Mouse (Mus musculus): ENCODE results near the gene Hist1h3f. TPM values are rescaled to one million over a fixed set of nuclear protein-coding genes. Genes with fewer than 3 reads are reported as not detected.
"Not testable (repeated sequence)": the region's sequence is repeated elsewhere in the genome, so short reads cannot be mapped to it uniquely, and the experiment has no call there.

The Hist1h3f gene
- total RNA-seq, 1 experiment from 2014 or later: 24.1 TPM

DNA sequence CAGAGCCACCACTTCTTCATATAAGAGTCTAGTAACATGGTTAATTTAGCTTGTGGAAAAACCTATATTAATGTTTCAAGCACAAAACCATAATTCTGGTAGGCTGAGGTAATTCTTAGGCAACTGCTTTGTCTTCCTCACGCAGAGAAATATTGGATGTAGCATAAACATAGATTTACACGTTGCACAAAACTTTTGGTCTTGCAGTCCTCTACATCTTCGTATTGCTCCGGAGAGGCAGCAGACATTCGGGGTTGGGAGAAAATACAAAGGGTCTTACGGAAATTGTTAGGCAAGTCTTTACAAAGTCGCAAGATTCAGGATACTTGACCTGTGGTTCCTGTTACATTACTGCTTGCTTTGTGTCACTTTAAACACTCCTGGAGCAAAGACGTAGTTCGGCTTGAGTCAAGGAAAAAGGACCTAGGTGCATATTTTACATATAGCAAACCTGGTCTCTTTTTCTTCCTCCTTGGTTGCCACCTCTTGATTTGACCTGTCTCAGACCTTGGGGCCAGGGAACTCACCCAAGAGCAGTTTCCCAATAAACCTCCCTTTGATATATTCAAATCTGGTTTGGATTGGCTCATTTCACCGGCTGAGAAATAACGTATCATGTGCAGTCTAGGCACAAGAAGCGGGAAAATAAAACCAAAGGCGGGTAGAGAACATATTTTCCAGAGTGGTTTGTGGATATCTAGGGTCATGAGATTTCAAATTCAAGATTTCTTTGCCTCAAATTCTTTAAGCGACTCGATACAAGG, 9.3 kb upstream of the Hist1h3f start:
- no peak for ATAC-seq (ENCODE audit: extremely low read depth, insufficient number of reproducible peaks, low FRiP score, poor library complexity, severe bottlenecking)

GRCm38 (mm10) chr13:23535137-23536075, 8.4 kb upstream of the Hist1h3f start, which contains the start of gene Hist1h3g:
TSS of gene Hist1h3g (plus strand) at chr13:23535422.
- peak; percentile 75 for ATAC-seq (ENCODE audit: extremely low read depth, insufficient number of reproducible peaks, low FRiP score, poor library complexity, severe bottlenecking)

DNA sequence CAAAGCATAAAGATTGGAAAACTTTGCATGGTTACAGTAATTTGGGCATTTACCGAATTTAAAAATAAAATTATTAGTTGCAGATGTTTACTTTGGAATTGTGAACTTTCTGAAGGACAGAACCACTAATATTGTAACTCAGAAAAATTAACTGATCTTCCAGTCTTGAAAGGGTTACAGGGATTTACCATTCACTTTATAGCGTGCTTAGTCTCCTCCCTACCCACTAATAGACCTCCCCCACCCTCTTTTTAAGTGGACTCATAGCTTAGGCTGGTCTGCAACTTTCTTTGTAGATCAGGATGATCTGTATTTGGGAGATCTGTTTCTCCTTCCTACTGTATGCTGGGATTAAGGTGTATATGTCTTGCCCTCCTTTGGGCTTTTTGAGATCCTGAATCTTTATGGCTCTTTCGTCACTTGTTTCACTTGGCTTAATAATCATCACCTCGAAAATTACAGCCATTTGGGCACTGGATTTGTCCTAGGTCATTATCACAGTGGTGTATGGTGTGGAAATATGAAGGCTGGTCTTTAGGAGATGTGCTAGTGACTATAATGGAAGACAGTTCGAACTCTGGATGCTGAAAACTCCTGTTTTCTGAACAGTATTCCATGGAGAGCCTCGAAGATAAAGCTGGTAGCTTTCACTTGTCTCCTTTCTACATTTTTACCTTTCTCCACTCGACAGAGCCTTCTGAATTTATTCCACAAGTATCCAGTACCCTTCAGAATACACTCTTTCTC, 7.6 kb upstream of the Hist1h3f start:
- ATAC-seq (ENCODE audit: extremely low read depth, insufficient number of reproducible peaks, low FRiP score, poor library complexity, severe bottlenecking): no peak

DNA sequence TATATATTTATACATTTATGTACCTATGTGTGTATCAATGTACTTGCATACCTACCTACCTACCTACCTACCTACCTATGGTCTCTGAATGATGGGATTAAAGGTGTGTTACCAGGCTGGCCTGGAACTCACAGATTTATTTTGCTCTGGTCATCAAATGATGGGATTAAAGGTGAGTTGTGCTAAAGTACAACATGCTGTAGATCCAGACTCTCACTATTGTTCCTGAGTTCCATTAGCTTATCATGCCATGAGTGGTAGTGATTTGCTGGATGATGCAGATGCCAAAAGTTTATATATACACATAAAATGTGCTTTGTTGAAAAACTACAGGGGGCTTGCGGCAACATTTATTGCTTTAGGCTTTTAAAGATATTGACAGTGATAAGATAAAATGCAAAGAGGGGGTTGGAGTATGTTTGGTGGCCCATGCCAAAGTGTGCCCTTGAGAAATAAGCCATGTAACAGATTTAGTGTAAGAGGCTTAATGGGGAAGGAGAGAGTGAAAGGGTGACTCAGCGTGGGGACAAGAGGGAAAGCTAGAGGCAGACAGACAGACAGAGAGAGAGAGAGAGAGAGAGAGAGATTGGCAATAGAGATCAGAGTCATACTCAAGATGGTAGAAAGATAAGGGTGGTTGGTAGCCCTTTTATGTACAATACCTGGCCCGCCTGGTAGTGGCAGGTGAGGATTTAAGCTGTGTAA, 6.7 kb upstream of the Hist1h3f start:
- no peak for ATAC-seq (ENCODE audit: extremely low read depth, insufficient number of reproducible peaks, low FRiP score, poor library complexity, severe bottlenecking)

DNA sequence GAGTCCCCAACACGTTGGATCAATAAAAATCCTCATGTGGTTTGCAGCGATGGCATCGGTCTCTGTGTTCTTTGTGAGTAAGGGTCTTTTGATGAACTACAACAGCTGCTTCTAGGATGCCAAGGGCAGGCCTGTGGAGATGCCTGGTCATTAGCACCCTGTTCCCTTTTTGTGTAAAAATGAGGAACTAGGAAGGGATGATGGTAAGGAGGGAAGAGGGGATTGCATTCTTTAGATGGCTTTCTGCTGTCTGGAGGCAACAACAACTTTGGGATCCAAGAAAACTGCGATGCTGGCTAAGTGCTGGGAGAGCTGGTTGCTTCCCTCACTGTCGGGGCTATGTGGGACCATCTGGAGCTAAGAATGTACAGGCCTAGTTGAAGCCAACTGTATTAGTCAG, 5.6 kb upstream of the Hist1h3f start:
- ATAC-seq (ENCODE audit: extremely low read depth, insufficient number of reproducible peaks, low FRiP score, poor library complexity, severe bottlenecking): no peak

GRCm38 (mm10) chr13:23539821-23540220, 4.0 kb upstream of the Hist1h3f start:
- ATAC-seq (ENCODE audit: extremely low read depth, insufficient number of reproducible peaks, low FRiP score, poor library complexity, severe bottlenecking): not testable (repeated sequence)

GRCm38 (mm10) chr13:23541497-23541896, 2.4 kb upstream of the Hist1h3f start:
- no peak for ATAC-seq (ENCODE audit: extremely low read depth, insufficient number of reproducible peaks, low FRiP score, poor library complexity, severe bottlenecking)

- not testable (repeated sequence) for ATAC-seq (ENCODE audit: extremely low read depth, insufficient number of reproducible peaks, low FRiP score, poor library complexity, severe bottlenecking)
These were observed 1.4 kb upstream of the Hist1h3f start for GRCm38 (mm10) chr13:23542225-23542980.

GRCm38 (mm10) chr13:23542999-23543607, 749 bp upstream of the Hist1h3f start, which contains the start of gene Hist1h2bh:
TSS of gene Hist1h2bh (minus strand) at chr13:23543392.
- peak; percentile 88 for ATAC-seq (ENCODE audit: extremely low read depth, insufficient number of reproducible peaks, low FRiP score, poor library complexity, severe bottlenecking)

DNA sequence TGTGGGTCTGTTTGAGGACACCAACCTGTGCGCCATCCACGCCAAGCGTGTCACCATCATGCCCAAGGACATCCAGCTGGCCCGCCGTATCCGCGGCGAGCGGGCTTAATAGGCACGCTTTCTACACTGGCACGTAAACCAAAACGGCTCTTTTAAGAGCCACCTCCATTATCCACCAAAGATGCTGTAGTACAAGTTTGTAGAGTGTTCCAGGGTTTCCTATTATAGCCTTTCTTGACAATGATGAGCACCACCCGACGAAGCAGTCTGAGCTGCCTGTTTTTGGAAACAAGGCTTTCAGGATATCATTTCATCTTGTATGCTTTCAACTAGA, 902 bp downstream of the Hist1h3f start:
- not testable (repeated sequence) for ATAC-seq (ENCODE audit: extremely low read depth, insufficient number of reproducible peaks, low FRiP score, poor library complexity, severe bottlenecking)

DNA sequence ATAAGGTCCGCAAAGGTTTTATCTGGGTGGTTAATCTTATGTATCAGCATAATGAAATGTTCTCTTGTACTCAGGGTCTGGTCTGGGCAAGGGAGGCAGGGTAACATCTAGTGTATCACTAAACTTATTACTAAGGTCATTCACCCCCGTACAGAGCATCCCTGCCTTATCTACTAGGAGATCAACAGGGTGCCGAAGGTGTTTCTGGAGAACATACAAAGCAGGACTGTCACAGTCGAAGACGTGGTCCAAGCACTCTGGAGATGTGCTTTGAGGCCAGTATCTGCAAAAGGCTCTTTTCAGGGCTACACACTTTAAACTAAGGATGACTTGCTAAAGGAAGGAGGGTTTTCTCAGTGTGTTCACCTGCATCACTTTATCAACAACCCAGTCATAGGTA, 2.8 kb downstream of the Hist1h3f start:
- no peak for ATAC-seq (ENCODE audit: extremely low read depth, insufficient number of reproducible peaks, low FRiP score, poor library complexity, severe bottlenecking)

- ATAC-seq (ENCODE audit: extremely low read depth, insufficient number of reproducible peaks, low FRiP score, poor library complexity, severe bottlenecking): no peak
These were observed 6.9 kb downstream of the Hist1h3f start for GRCm38 (mm10) chr13:23550761-23551145.

DNA sequence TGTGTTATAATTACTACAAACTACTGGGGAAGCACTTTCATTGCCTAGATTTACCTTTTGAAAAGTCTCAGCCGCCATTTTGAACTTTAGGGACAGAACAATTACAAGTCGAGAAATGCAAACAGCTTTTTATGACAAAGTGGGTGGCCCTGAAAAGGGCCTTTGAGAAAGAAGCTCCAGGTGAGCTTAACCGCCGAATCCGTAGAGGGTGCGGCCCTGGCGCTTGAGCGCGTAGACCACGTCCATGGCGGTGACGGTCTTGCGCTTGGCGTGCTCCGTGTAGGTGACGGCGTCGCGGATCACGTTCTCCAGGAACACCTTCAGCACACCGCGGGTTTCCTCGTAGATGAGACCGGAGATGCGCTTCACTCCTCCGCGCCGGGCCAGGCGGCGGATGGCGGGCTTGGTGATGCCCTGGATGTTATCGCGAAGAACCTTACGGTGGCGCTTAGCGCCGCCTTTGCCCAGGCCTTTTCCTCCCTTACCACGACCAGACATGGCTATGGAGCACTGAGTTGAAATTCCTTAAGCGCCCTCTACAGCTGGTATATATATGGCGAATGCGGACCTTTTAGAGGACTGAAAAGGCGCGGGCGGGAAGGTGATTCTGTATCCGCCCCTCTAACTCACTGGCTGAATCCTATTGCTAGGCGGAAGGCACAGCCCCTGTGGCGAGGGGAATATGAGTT, 7.4 kb downstream of the Hist1h3f start, which contains the start of gene Hist1h4f:
Gene Hist1h4f (minus strand): TSS at position 503 of the 689 bp plus-strand sequence.
- ATAC-seq (ENCODE audit: extremely low read depth, insufficient number of reproducible peaks, low FRiP score, poor library complexity, severe bottlenecking): peak; percentile 70

GRCm38 (mm10) chr13:23551931-23552914, 8.4 kb downstream of the Hist1h3f start:
- no peak for ATAC-seq (ENCODE audit: extremely low read depth, insufficient number of reproducible peaks, low FRiP score, poor library complexity, severe bottlenecking)

GRCm38 (mm10) chr13:23552962-23553361, 9.1 kb downstream of the Hist1h3f start, which contains the start of gene Hist1h1d:
TSS of gene Hist1h1d (plus strand) at chr13:23553262.
- no peak for ATAC-seq (ENCODE audit: extremely low read depth, insufficient number of reproducible peaks, low FRiP score, poor library complexity, severe bottlenecking)

GRCm38 (mm10) chr13:23554393-23554792, 10.5 kb downstream of the Hist1h3f start:
- no peak for ATAC-seq (ENCODE audit: extremely low read depth, insufficient number of reproducible peaks, low FRiP score, poor library complexity, severe bottlenecking)

Data from neutrophil, adult 5-6 weeks (primary cell).